12 mouse cellular contexts compared by ENCODE assay signal in genomic region chr13:36999210-36999705, GRCm38 (mm10).
"Had no signal": no experiment of that assay in that cellular context is flagged by ENCODE, and none has a peak within 500 bp of the region (broad histone marks: within the 10 kb centered on the region; RNA-seq: fewer than 3 reads in every experiment).

No protein-coding gene starts in this region.

- H3K27me3 ChIP-seq: kidney, embryonic 15.5 days; limb, embryonic 12.5 days; midbrain, embryonic 15.5 days; neural tube, embryonic 13.5 days; stomach, embryonic 15.5 days had no signal

- H3K4me3 ChIP-seq: kidney, embryonic 15.5 days; left cerebral cortex, adult 2 months; limb, embryonic 12.5 days; midbrain, embryonic 15.5 days; neural tube, embryonic 13.5 days; stomach, embryonic 15.5 days had no signal

- H3K36me3 ChIP-seq: kidney, embryonic 15.5 days; limb, embryonic 12.5 days; midbrain, embryonic 15.5 days; neural tube, embryonic 13.5 days; stomach, embryonic 15.5 days had no signal

- H3K4me1 ChIP-seq: kidney, embryonic 15.5 days; limb, embryonic 12.5 days; midbrain, embryonic 15.5 days; neural tube, embryonic 13.5 days; stomach, embryonic 15.5 days had no signal

- ATAC-seq: midbrain, embryonic 15.5 days had no signal

- DNase-seq: kidney, postnatal 14 days; lung, adult 18-20 months; right cerebral cortex, postnatal 14 days; thymus, adult 2 months; thymus, postnatal 25 days had no signal

- H3K27ac ChIP-seq: kidney, embryonic 15.5 days; left cerebral cortex, adult 2 months; limb, embryonic 12.5 days; liver, embryonic 14.5 days; midbrain, embryonic 15.5 days; neural tube, embryonic 13.5 days; stomach, embryonic 15.5 days had no signal

- H3K9me3 ChIP-seq: kidney, embryonic 15.5 days; limb, embryonic 12.5 days; midbrain, embryonic 15.5 days; neural tube, embryonic 13.5 days; stomach, embryonic 15.5 days had no signal
